In genomic region chr4:147928136-147928535, GRCm38 (mm10) we compare ENCODE assay signal across 16 mouse cellular contexts. TPM values are rescaled to one million over a fixed set of nuclear protein-coding genes. Genes with fewer than 3 reads are reported as not detected.
DNase-seq lines count a peak whose midpoint lies in the region; ATAC-seq and TF ChIP-seq lines count a peak whose summit lies in the region.
"Had no signal": no experiment of that assay in that cellular context is flagged by ENCODE, and none has a peak within 500 bp of the region (broad histone marks: within the 10 kb centered on the region; RNA-seq: fewer than 3 reads in every experiment).

No protein-coding gene starts in this region.

- DNase-seq in heart, adult 11 months = peak; percentile 93
- DNase-seq in heart, adult 8-10 months (ENCODE audit: low spot score) = no peak
- peak; percentile 8 for DNase-seq in lung, postnatal 0 days (ENCODE audit: low spot score)
- no peak for DNase-seq in lung, postnatal 10 days
- DNase-seq in embryo, embryonic 10.5 days (ENCODE audit: low spot score) = peak; percentile 52
- no peak for DNase-seq in liver, embryonic 14.5 days (ENCODE audit: low read depth in 3 of 3, low spot score in 3 of 3)
- no peak for DNase-seq in MN1 (ENCODE audit: low spot score)
- DNase-seq in urinary bladder, postnatal 36 days (ENCODE audit: low spot score in 2 of 2) = no peak
- DNase-seq: cerebellum, postnatal 10 days had no signal

- ATAC-seq in lung, postnatal 0 days = no peak; the same call in 1 of the 2 replicates
- ATAC-seq in liver, embryonic 14.5 days (ENCODE audit: insufficient read depth) = peak; percentile 2; the same call in 1 of the 2 replicates

- H3K4me3 ChIP-seq in lung, postnatal 0 days (ENCODE audit: low read depth, low read length) = no peak overlapping the region
- H3K4me3 ChIP-seq in liver, embryonic 14.5 days (ENCODE audit: insufficient read depth in 1 of 2, low read depth in 2 of 2, low read length in 2 of 2) = no peak overlapping the region
- H3K4me3 ChIP-seq: heart, embryonic 12.5 days; lung, embryonic 15.5 days had no signal

- no peaks in the 10 kb centered on the region for H3K36me3 ChIP-seq in lung, postnatal 0 days (ENCODE audit: insufficient read depth, low read length)
- no peaks in the 10 kb centered on the region for H3K36me3 ChIP-seq in liver, embryonic 14.5 days (replicated peaks; ENCODE audit: control insufficient read depth, insufficient read depth, low read depth)
- H3K36me3 ChIP-seq: lung, embryonic 15.5 days had no signal

- no peaks in the 10 kb centered on the region for H3K4me1 ChIP-seq in lung, postnatal 0 days (ENCODE audit: insufficient read depth, low read depth, low read length)
- H3K4me1 ChIP-seq in liver, embryonic 14.5 days (replicated peaks; ENCODE audit: control insufficient read depth in 2 of 2, insufficient read depth in 2 of 2, low read length in 1 of 2) = peaks cover 0 to 1% of the 10 kb centered on the region in 2 experiments; a peak in 1 of 4 replicates
- H3K4me1 ChIP-seq: lung, embryonic 15.5 days had no signal

- no peak overlapping the region for H3K9ac ChIP-seq in lung, postnatal 0 days (replicated peaks; ENCODE audit: low read depth)
- no peak overlapping the region for H3K9ac ChIP-seq in liver, embryonic 14.5 days (replicated peaks)
- H3K9ac ChIP-seq: heart, embryonic 12.5 days; lung, embryonic 15.5 days had no signal

- no peak for TF ChIP-seq EP300 in lung, postnatal 0 days (IDR thresholded peaks at IDR 0.05)
- no peak for TF ChIP-seq EP300 in liver, embryonic 14.5 days (IDR thresholded peaks at IDR 0.05; ENCODE audit: low read depth)

- TF ChIP-seq CTCF in lung, postnatal 0 days (IDR thresholded peaks at IDR 0.05) = no peak
- no peak for TF ChIP-seq CTCF in liver, embryonic 14.5 days (IDR thresholded peaks at IDR 0.05; ENCODE audit: low read depth)

- no peak overlapping the region for H3K4me2 ChIP-seq in lung, postnatal 0 days (replicated peaks; ENCODE audit: low read depth, low read length)
- H3K4me2 ChIP-seq in liver, embryonic 14.5 days (ENCODE audit: low read depth) = no peak overlapping the region
- H3K4me2 ChIP-seq: heart, embryonic 12.5 days; lung, embryonic 15.5 days had no signal

- no peaks in the 10 kb centered on the region for H3K9me3 ChIP-seq in lung, postnatal 0 days (ENCODE audit: low read length)
- no peaks in the 10 kb centered on the region for H3K9me3 ChIP-seq in liver, embryonic 14.5 days (ENCODE audit: control insufficient read depth, low read length)
- H3K9me3 ChIP-seq: heart, embryonic 12.5 days; lung, embryonic 15.5 days had no signal

- 28% methylated on average over 9 of the region's 9 CpGs for WGBS in lung, postnatal 0 days
- WGBS in liver, embryonic 14.5 days (ENCODE audit: insufficient replicate concordance) = 19% methylated on average over 9 of the region's 9 CpGs

- H3K27ac ChIP-seq in lung, postnatal 0 days (ENCODE audit: low read length) = no peak overlapping the region
- no peak overlapping the region for H3K27ac ChIP-seq in liver, embryonic 14.5 days
- H3K27ac ChIP-seq: lung, embryonic 15.5 days had no signal

- no peaks in the 10 kb centered on the region for H3K27me3 ChIP-seq in lung, postnatal 0 days (replicated peaks; ENCODE audit: insufficient read depth, low read length)
- H3K27me3 ChIP-seq in liver, embryonic 14.5 days (ENCODE audit: control insufficient read depth, insufficient read depth, low read length) = no peaks in the 10 kb centered on the region
- H3K27me3 ChIP-seq: heart, embryonic 12.5 days; lung, embryonic 15.5 days had no signal

RNA-seq across cellular contexts. Expression of gene Plod1, which starts 8.4 kb away (rescaled TPM):
- total RNA-seq in heart, adult 8-10 months (2022) = 10 to 100 TPM; 52.7 to 66.9 (median 61.3) TPM
- polyA plus RNA-seq in lung, postnatal 0 days (2015; fragmentation: Nextera tagmentation; extraction: Ambion mirVana) = 40.8 and 43.2 TPM in 2 replicates
- 15.5 and 16.9 TPM in 2 replicates for polyA plus RNA-seq in liver, embryonic 14.5 days (2012; rRNA removed)
- 20.2 and 23.7 TPM in 2 replicates for polyA plus RNA-seq in liver, embryonic 14.5 days (2014; fragmentation: Nextera tagmentation; extraction: Ambion mirVana)

RNA-seq across cellular contexts. Expression of gene 2510039O18Rik, which starts 12.6 kb away (rescaled TPM):
- total RNA-seq in heart, adult 8-10 months (2022) = 10 to 100 TPM; 35.8 to 43.1 (median 39.7) TPM
- polyA plus RNA-seq in lung, postnatal 0 days (2015; fragmentation: Nextera tagmentation; extraction: Ambion mirVana) = 16.4 and 16.5 TPM in 2 replicates
- polyA plus RNA-seq in liver, embryonic 14.5 days (2012; rRNA removed) = 18.8 and 23.7 TPM in 2 replicates
- 7.8 and 8.1 TPM in 2 replicates for polyA plus RNA-seq in liver, embryonic 14.5 days (2014; fragmentation: Nextera tagmentation; extraction: Ambion mirVana)

RNA-seq across cellular contexts. Expression of gene Mfn2, which starts 23.6 kb away (rescaled TPM):
- total RNA-seq in heart, adult 8-10 months (2022) = 100 to 1,000 TPM; 664 to 803 (median 747) TPM
- 19.7 and 22.5 TPM in 2 replicates for polyA plus RNA-seq in lung, postnatal 0 days (2015; fragmentation: Nextera tagmentation; extraction: Ambion mirVana)
- 7.5 and 8.6 TPM in 2 replicates for polyA plus RNA-seq in liver, embryonic 14.5 days (2012; rRNA removed)
- polyA plus RNA-seq in liver, embryonic 14.5 days (2014; fragmentation: Nextera tagmentation; extraction: Ambion mirVana) = 9.2 and 11.1 TPM in 2 replicates

RNA-seq across cellular contexts. Expression of gene Nppb, which starts 57.5 kb away (rescaled TPM):
- 100 to 1,000 TPM; 107 to 313 (median 216) TPM for total RNA-seq in heart, adult 8-10 months (2022)
- not detected in 2 replicates for polyA plus RNA-seq in lung, postnatal 0 days (2015; fragmentation: Nextera tagmentation; extraction: Ambion mirVana)
- polyA plus RNA-seq in liver, embryonic 14.5 days (2012; rRNA removed) = not detected in 2 replicates
- not detected in 2 replicates for polyA plus RNA-seq in liver, embryonic 14.5 days (2014; fragmentation: Nextera tagmentation; extraction: Ambion mirVana)
- total RNA-seq: layer of hippocampus, postnatal 25 days; MEL; neutrophil, adult 5-6 weeks had no signal
- polyA plus RNA-seq: embryonic facial prominence, embryonic 14.5 days; limb, embryonic 11.5 days had no signal

RNA-seq across cellular contexts. Expression of gene Fv1, which starts 59.4 kb away (rescaled TPM):
- 10 to 100 TPM; 17.8 to 23.1 (median 20.2) TPM for total RNA-seq in heart, adult 8-10 months (2022)
- 1.9 and 2.4 TPM in 2 replicates for polyA plus RNA-seq in lung, postnatal 0 days (2015; fragmentation: Nextera tagmentation; extraction: Ambion mirVana)
- 1.6 and 2.2 TPM in 2 replicates for polyA plus RNA-seq in liver, embryonic 14.5 days (2012; rRNA removed)
- polyA plus RNA-seq in liver, embryonic 14.5 days (2014; fragmentation: Nextera tagmentation; extraction: Ambion mirVana) = 1.5 and 1.6 TPM in 2 replicates

Comparison
In these comparisons a context has a peak if more than half of its experiments do, and no peak if none do; other contexts are left out.
1. DNase-seq: peak in heart, adult 11 months (single experiment), lung, postnatal 0 days (single experiment) and embryo, embryonic 10.5 days (single experiment); none in heart, adult 8-10 months (single experiment), lung, postnatal 10 days (single experiment), liver, embryonic 14.5 days (0 of 3), MN1 (single experiment) and urinary bladder, postnatal 36 days (0 of 2).